In genomic region chr10:17760750-17761613, GRCm38 (mm10) we compare ENCODE assay signal across 11 mouse cellular contexts. TPM values are rescaled to one million over a fixed set of nuclear protein-coding genes. Genes with fewer than 3 reads are reported as not detected.
DNase-seq lines count a peak whose midpoint lies in the region; TF ChIP-seq lines count a peak whose summit lies in the region.
"Had no signal": no experiment of that assay in that cellular context is flagged by ENCODE, and none has a peak within 500 bp of the region (broad histone marks: within the 10 kb centered on the region; RNA-seq: fewer than 3 reads in every experiment).

No protein-coding gene starts in this region.

- no peak for DNase-seq in gastrocnemius, adult 2 months
- DNase-seq in gastrocnemius, postnatal 36 days, result no peak
- DNase-seq in lung, postnatal 10 days, result peak; percentile 7
- DNase-seq in lung, postnatal 14 days, result no peak
- DNase-seq in heart, postnatal 4 days, result peak; percentile 8
- peak; percentile 56 for DNase-seq in testis, postnatal 10 days (ENCODE audit: low spot score)
- DNase-seq in layer of hippocampus, adult 9-11 months, result no peak
- no peak for DNase-seq in kidney, adult 18-20 months
- DNase-seq: midbrain, embryonic 14.5 days had no signal

- TF ChIP-seq CTCF in gastrocnemius, adult 2 months (IDR thresholded peaks at IDR 0.05), result peak; percentile 12

- H3K27ac ChIP-seq in gastrocnemius, adult 2 months, result no peak overlapping the region
- H3K27ac ChIP-seq: forebrain, embryonic 10.5 days; limb, embryonic 10.5 days had no signal

- intact Hi-C loops in gastrocnemius, adult 2 months (cut with DNase I), result no loop called here
- intact Hi-C loops in gastrocnemius, postnatal 36 days (cut with DNase I), result no loop called here

- H3K4me3 ChIP-seq in gastrocnemius, adult 2 months, result no peak overlapping the region
- H3K4me3 ChIP-seq: forebrain, embryonic 10.5 days; limb, embryonic 10.5 days had no signal

RNA-seq across cellular contexts. Expression of gene Txlnb, which starts 35.0 kb away (rescaled TPM):
- 100 to 1,000 TPM; 399 to 405 TPM for total RNA-seq in gastrocnemius, adult 2 months (2021)
- total RNA-seq in gastrocnemius, postnatal 36 days (2021), result 100 to 1,000 TPM; 258 to 310 TPM
- 10 to 100 TPM; 86.9 to 89.7 TPM for total RNA-seq in heart, postnatal 4 days (2021)

RNA-seq across cellular contexts. Expression of gene Cited2, which starts 38.0 kb away (rescaled TPM):
- total RNA-seq in gastrocnemius, adult 2 months (2021), result 100 to 1,000 TPM in 1 of 2 experiments, 10 to 100 TPM in 1; 28.6 to 114 TPM
- 10 to 100 TPM; 45.9 to 51.3 TPM for total RNA-seq in gastrocnemius, postnatal 36 days (2021)
- total RNA-seq in heart, postnatal 4 days (2021), result 10 to 100 TPM; 20.9 to 22.8 TPM

Comparison
In these comparisons a context has a peak if more than half of its experiments do, and no peak if none do; other contexts are left out.
1. DNase-seq: peak in lung, postnatal 10 days (single experiment), heart, postnatal 4 days (single experiment) and testis, postnatal 10 days (single experiment); none in gastrocnemius, adult 2 months (single experiment), gastrocnemius, postnatal 36 days (0 of 2), lung, postnatal 14 days (single experiment), layer of hippocampus, adult 9-11 months (single experiment) and kidney, adult 18-20 months (single experiment).